Mouse (Mus musculus): ENCODE measurements around the gene Gm44502.

DNA sequence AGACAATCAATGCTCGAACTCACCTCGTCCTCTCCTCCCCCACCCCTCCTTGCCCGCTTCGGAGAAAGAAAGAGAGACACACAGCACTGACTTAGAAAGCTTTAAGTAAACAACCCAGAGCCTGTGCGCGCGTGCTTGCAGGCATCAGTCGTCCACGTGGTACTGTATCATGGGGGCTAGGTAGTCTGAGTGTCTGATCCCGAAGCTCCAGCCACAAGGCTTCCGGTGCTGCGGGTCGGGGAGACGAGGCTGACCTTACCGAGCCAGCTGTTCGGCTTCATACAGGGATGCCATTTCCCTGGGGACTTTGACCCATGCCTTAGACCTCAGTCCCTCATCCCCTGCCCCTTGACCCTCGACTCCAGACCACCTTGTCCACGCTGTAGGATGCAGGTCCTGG, 52.1 kb downstream of the Gm44502 start:
- TF ChIP-seq CTCF (IDR thresholded peaks at IDR 0.05) (no peak), EP300 (IDR thresholded peaks at IDR 0.05; ENCODE audit: insufficient read depth, low read depth, low read length) (no peak)
